Mouse (Mus musculus): ENCODE measurements around the gene Nlrx1. TPM values are rescaled to one million over a fixed set of nuclear protein-coding genes. Genes with fewer than 3 reads are reported as not detected.

The Nlrx1 gene
- polyA plus RNA-seq, 1 experiment from 2014 or later = 5.1 TPM

GRCm38 (mm10) chr9:44256213-44256612 lies 12.2 kb downstream of the Nlrx1 start:
- H3K9me3 ChIP-seq (ENCODE audit: control insufficient read depth, low read length) = no peaks in the 10 kb centered on the region
- H3K4me1 ChIP-seq (replicated peaks; ENCODE audit: control insufficient read depth, insufficient read depth, low read length) = peaks cover 28% of the 10 kb centered on the region
- no peak for DNase-seq (ENCODE audit: low spot score)
- 86% methylated on average over 8 of the region's 8 CpGs for WGBS
- no peak overlapping the region for H3K4me2 ChIP-seq (replicated peaks)
- no peak overlapping the region for H3K27ac ChIP-seq
- H3K36me3 ChIP-seq (replicated peaks; ENCODE audit: control insufficient read depth, insufficient read depth) = no peaks in the 10 kb centered on the region
- H3K9ac ChIP-seq = no peak overlapping the region
- ATAC-seq (ENCODE audit: low FRiP score) = no peak
- no peak overlapping the region for H3K4me3 ChIP-seq (replicated peaks; ENCODE audit: low read length)
- H3K27me3 ChIP-seq (ENCODE audit: control insufficient read depth, insufficient read depth, low read length) = no peaks in the 10 kb centered on the region

DNA sequence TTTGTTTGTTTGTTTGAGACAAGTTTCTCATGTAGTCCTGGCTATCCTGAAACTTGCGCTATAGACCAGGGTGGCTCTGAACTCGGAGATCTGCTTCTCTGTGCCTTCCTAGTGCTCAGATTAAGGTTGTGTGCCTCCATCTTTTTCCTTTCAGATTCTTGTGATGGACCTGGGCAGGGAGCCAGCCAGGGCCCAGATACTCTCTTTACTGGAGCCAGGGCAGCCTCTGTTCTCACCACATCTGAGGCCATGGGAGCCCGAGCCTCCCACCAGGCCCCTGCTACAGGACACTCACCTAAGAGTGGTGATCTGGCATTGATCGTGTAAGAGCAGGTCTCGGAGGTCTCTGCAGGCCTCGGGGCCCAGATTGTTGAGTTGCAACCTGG lies 13.3 kb downstream of the Nlrx1 start:
- H3K4me1 ChIP-seq (replicated peaks; ENCODE audit: control insufficient read depth, insufficient read depth, low read length) = peaks cover 31% of the 10 kb centered on the region
- H3K36me3 ChIP-seq (replicated peaks; ENCODE audit: control insufficient read depth, insufficient read depth) = no peaks in the 10 kb centered on the region
- H3K9ac ChIP-seq = no peak overlapping the region
- peak overlapping the region; percentile 73 for H3K27ac ChIP-seq
- H3K27me3 ChIP-seq (ENCODE audit: control insufficient read depth, insufficient read depth, low read length) = no peaks in the 10 kb centered on the region
- H3K4me2 ChIP-seq (replicated peaks) = no peak overlapping the region
- ATAC-seq (ENCODE audit: low FRiP score) (peak; percentile 27; the same call in 1 of the 2 replicates), DNase-seq (ENCODE audit: low spot score) (no peak)
- WGBS = 45% methylated on average over 6 of the region's 6 CpGs
- H3K4me3 ChIP-seq (replicated peaks; ENCODE audit: low read length) = no peak overlapping the region
- no peaks in the 10 kb centered on the region for H3K9me3 ChIP-seq (ENCODE audit: control insufficient read depth, low read length)

GRCm38 (mm10) chr9:44254508-44255135 lies 13.8 kb downstream of the Nlrx1 start:
- ATAC-seq (ENCODE audit: low FRiP score) (peak; percentile 69; the same call in 1 of the 2 replicates), DNase-seq (ENCODE audit: low spot score) (peak; percentile 57)
- Histone ChIP-seq H3K9me3 (ENCODE audit: control insufficient read depth, low read length) (no peaks in the 10 kb centered on the region), H3K4me3 (replicated peaks; ENCODE audit: low read length) (no peak overlapping the region), H3K27ac (peak overlapping the region; percentile 73), H3K4me1 (replicated peaks; ENCODE audit: control insufficient read depth, insufficient read depth, low read length) (peaks cover 32% of the 10 kb centered on the region), H3K9ac (no peak overlapping the region), H3K27me3 (ENCODE audit: control insufficient read depth, insufficient read depth, low read length) (no peaks in the 10 kb centered on the region), H3K4me2 (replicated peaks) (no peak overlapping the region; the same call in 1 of the 2 replicates), H3K36me3 (replicated peaks; ENCODE audit: control insufficient read depth, insufficient read depth) (no peaks in the 10 kb centered on the region)
- 7% methylated on average over 5 of the region's 5 CpGs for WGBS

- WGBS = 79% methylated on average over 6 of the region's 6 CpGs
- Histone ChIP-seq H3K9ac (no peak overlapping the region), H3K27ac (peak overlapping the region; percentile 63; the same call in 1 of the 2 replicates), H3K4me3 (replicated peaks; ENCODE audit: low read length) (no peak overlapping the region), H3K4me1 (replicated peaks; ENCODE audit: control insufficient read depth, insufficient read depth, low read length) (peaks cover 32% of the 10 kb centered on the region), H3K4me2 (replicated peaks) (no peak overlapping the region), H3K36me3 (replicated peaks; ENCODE audit: control insufficient read depth, insufficient read depth) (no peaks in the 10 kb centered on the region), H3K27me3 (ENCODE audit: control insufficient read depth, insufficient read depth, low read length) (no peaks in the 10 kb centered on the region), H3K9me3 (ENCODE audit: control insufficient read depth, low read length) (no peaks in the 10 kb centered on the region)
- no peak for ATAC-seq (ENCODE audit: low FRiP score)
- DNase-seq (ENCODE audit: low spot score) = no peak
Observed at GRCm38 (mm10) chr9:44253441-44253840, 15.0 kb downstream of the Nlrx1 start.

DNA sequence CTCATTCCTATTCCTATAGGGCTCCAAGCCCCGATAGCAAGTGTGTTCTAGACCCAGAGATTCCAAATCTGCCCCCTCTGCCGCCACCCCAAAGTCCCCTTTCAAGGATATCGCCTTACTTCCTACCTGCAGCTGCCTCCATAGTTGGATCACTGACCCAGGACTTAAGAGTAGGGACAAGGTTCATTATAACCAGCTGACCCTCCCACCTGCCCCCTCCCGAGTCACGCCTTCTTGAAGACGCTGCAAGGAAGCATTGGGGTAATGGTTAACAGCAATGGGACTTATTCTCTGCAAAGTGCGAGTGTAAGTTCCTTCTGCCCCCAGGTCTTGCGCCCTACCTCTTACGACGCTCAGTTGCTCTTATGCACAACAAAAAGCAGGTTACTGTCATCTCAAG lies 17.1 kb downstream of the Nlrx1 start, which contains the start of gene Pdzd3:
TSS of gene Pdzd3 (minus strand) at position 158 of the 400 bp plus-strand sequence.
- no peaks in the 10 kb centered on the region for H3K27me3 ChIP-seq (ENCODE audit: control insufficient read depth, insufficient read depth, low read length)
- H3K4me1 ChIP-seq (replicated peaks; ENCODE audit: control insufficient read depth, insufficient read depth, low read length) = peaks cover 32% of the 10 kb centered on the region
- DNase-seq (ENCODE audit: low spot score) = no peak
- H3K36me3 ChIP-seq (replicated peaks; ENCODE audit: control insufficient read depth, insufficient read depth) = no peaks in the 10 kb centered on the region
- no peak within 1 kb of the TSS for H3K27ac ChIP-seq
- H3K4me3 ChIP-seq (replicated peaks; ENCODE audit: low read length) = no peak within 1 kb of the TSS
- H3K9ac ChIP-seq = no peak within 1 kb of the TSS
- H3K9me3 ChIP-seq (ENCODE audit: control insufficient read depth, low read length) = no peaks in the 10 kb centered on the region
- WGBS = 86% methylated on average over 10 of the region's 10 CpGs
- ATAC-seq (ENCODE audit: low FRiP score) = no peak
- H3K4me2 ChIP-seq (replicated peaks) = no peak within 1 kb of the TSS

DNA sequence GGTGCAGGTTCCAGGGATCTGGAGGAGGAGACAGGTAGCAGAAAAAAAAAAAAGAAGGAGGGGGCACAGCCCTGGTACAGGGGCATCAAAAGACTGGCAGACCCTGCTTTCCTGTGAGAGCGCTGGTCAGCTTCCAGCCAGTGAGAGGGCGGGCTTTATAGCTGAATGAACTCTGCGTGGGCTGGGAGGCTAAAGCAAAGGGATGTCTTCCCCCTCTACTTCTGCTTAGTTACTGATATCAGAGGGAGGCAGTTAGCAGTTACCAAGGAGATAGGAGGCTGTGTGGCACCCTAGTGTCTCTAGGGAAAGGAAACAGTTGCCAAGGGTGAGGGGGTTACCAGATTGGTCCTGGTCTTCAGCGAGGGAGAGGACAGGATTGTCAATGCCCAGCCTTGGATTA lies 18.0 kb downstream of the Nlrx1 start:
- Histone ChIP-seq H3K9ac (no peak overlapping the region), H3K4me1 (replicated peaks; ENCODE audit: control insufficient read depth, insufficient read depth, low read length) (peaks cover 29% of the 10 kb centered on the region), H3K4me2 (replicated peaks) (no peak overlapping the region), H3K27ac (no peak overlapping the region), H3K4me3 (replicated peaks; ENCODE audit: low read length) (no peak overlapping the region), H3K36me3 (replicated peaks; ENCODE audit: control insufficient read depth, insufficient read depth) (no peaks in the 10 kb centered on the region), H3K9me3 (ENCODE audit: control insufficient read depth, low read length) (no peaks in the 10 kb centered on the region), H3K27me3 (ENCODE audit: control insufficient read depth, insufficient read depth, low read length) (no peaks in the 10 kb centered on the region)
- DNase-seq (ENCODE audit: low spot score) (no peak), ATAC-seq (ENCODE audit: low FRiP score) (no peak)
- WGBS = 36% methylated on average over 4 of the region's 4 CpGs

- peaks cover 20% of the 10 kb centered on the region for H3K4me1 ChIP-seq (replicated peaks; ENCODE audit: control insufficient read depth, insufficient read depth, low read length)
- H3K27me3 ChIP-seq (ENCODE audit: control insufficient read depth, insufficient read depth, low read length) = no peaks in the 10 kb centered on the region
- DNase-seq (ENCODE audit: low spot score) (no peak), ATAC-seq (ENCODE audit: low FRiP score) (peak; percentile 66; the same call in 1 of the 2 replicates)
- H3K9ac ChIP-seq = no peak overlapping the region
- no peak overlapping the region for H3K4me3 ChIP-seq (replicated peaks; ENCODE audit: low read length)
- H3K9me3 ChIP-seq (ENCODE audit: control insufficient read depth, low read length) = no peaks in the 10 kb centered on the region
- no peaks in the 10 kb centered on the region for H3K36me3 ChIP-seq (replicated peaks; ENCODE audit: control insufficient read depth, insufficient read depth)
- no peak overlapping the region for H3K27ac ChIP-seq
- H3K4me2 ChIP-seq (replicated peaks) = no peak overlapping the region
- 52% methylated on average over 26 of the region's 26 CpGs for WGBS
Observed at GRCm38 (mm10) chr9:44249181-44250146, 18.9 kb downstream of the Nlrx1 start.

DNA sequence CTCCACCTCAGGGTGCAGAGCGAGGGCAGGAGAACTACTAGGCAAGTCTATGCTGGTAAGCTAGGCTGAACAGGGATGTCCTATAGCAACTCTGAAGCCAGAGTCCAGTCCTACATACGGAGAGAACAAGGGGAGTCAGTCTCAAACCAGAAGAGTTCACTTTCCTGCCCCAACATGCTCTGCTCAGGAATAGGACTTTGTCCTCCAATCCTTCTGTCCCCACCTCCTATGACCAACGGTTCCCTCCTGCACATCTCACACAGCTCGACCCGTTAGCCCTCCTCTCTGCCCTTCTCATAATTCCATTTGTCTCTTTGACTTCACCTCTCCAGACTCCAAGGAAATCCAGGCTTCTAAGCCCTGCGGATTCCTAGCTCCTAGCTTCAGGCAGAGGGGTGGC lies 20.5 kb downstream of the Nlrx1 start:
- H3K4me1 ChIP-seq (replicated peaks; ENCODE audit: control insufficient read depth, insufficient read depth, low read length) = peaks cover 4% of the 10 kb centered on the region; the same call in 1 of the 2 replicates
- 91% methylated on average over 6 of the region's 6 CpGs for WGBS
- H3K36me3 ChIP-seq (replicated peaks; ENCODE audit: control insufficient read depth, insufficient read depth) = no peaks in the 10 kb centered on the region
- no peak overlapping the region for H3K4me3 ChIP-seq (replicated peaks; ENCODE audit: low read length)
- H3K27me3 ChIP-seq (ENCODE audit: control insufficient read depth, insufficient read depth, low read length) = no peaks in the 10 kb centered on the region
- no peak overlapping the region for H3K4me2 ChIP-seq (replicated peaks)
- no peaks in the 10 kb centered on the region for H3K9me3 ChIP-seq (ENCODE audit: control insufficient read depth, low read length)
- H3K27ac ChIP-seq = no peak overlapping the region
- DNase-seq (ENCODE audit: low spot score) (no peak), ATAC-seq (ENCODE audit: low FRiP score) (no peak)
- H3K9ac ChIP-seq = no peak overlapping the region

GRCm38 (mm10) chr9:44243621-44244020 lies 24.8 kb downstream of the Nlrx1 start:
- no peaks in the 10 kb centered on the region for H3K27me3 ChIP-seq (ENCODE audit: control insufficient read depth, insufficient read depth, low read length)
- no peaks in the 10 kb centered on the region for H3K9me3 ChIP-seq (ENCODE audit: control insufficient read depth, low read length)
- H3K27ac ChIP-seq = no peak overlapping the region
- ATAC-seq (ENCODE audit: low FRiP score) (no peak), DNase-seq (ENCODE audit: low spot score) (no peak)
- H3K4me2 ChIP-seq (replicated peaks) = no peak overlapping the region
- H3K36me3 ChIP-seq (replicated peaks; ENCODE audit: control insufficient read depth, insufficient read depth) = no peaks in the 10 kb centered on the region
- H3K4me1 ChIP-seq (replicated peaks; ENCODE audit: control insufficient read depth, insufficient read depth, low read length) = no peaks in the 10 kb centered on the region
- 49% methylated on average over 2 of the region's 2 CpGs for WGBS
- no peak overlapping the region for H3K4me3 ChIP-seq (replicated peaks; ENCODE audit: low read length)
- no peak overlapping the region for H3K9ac ChIP-seq

Data from hindbrain, embryonic 14.5 days (tissue).